Mouse (Mus musculus) forebrain, postnatal 0 days (tissue): Measurements from ENCODE around the gene Trpm4. TPM values are rescaled to one million over a fixed set of nuclear protein-coding genes. Genes with fewer than 3 reads are reported as not detected.
A peak's percentile ranks its signal among the peaks of the same experiment; 100 is the strongest.
"Not testable (repeated sequence)": the region's sequence is repeated elsewhere in the genome, so short reads cannot be mapped to it uniquely, and the experiment has no call there.

Source experiments
- ATAC-seq: fragments of 200-750 bp; cut with Nextera tagmentation; 2 replicates; pipeline ENCODE4 v1.8.0; 2017; ENCODE audit warnings: mild to moderate bottlenecking, moderate library complexity
- DNase-seq: peaks from one replicate; pipeline ENCODE4 v3.0.0-alpha.2; 2015
- H3K27ac ChIP-seq: fragments of 300-500 bp; sonication (generic); 2 replicates; pipeline ENCODE4 v1.5.1; 2014; ENCODE audit warnings: low read depth, mild to moderate bottlenecking, antibody characterized with exemption, low read length, moderate library complexity, mixed read lengths
- H3K27me3 ChIP-seq: fragments of 300-500 bp; sonication (generic); 2 replicates; pipeline ENCODE4 v1.6.1; 2014; ENCODE audit warnings: mild to moderate bottlenecking, low read length, mixed read lengths; ENCODE audit not compliant: insufficient read depth
- H3K36me3 ChIP-seq: fragments of 300-500 bp; sonication (generic); 2 replicates; pipeline ENCODE4 v1.6.1; 2014; ENCODE audit warnings: mild to moderate bottlenecking, moderate library complexity; ENCODE audit not compliant: insufficient read depth
- H3K4me1 ChIP-seq: fragments of 300-500 bp; sonication (generic); 2 replicates; pipeline ENCODE4 v1.6.1; 2014; ENCODE audit warnings: antibody characterized with exemption; ENCODE audit not compliant: insufficient read depth
- H3K4me2 ChIP-seq: fragments of 300-500 bp; sonication (generic); 2 replicates; pipeline ENCODE4 v1.6.1; 2014; ENCODE audit warnings: low read depth, mild to moderate bottlenecking, moderate library complexity
- H3K4me3 ChIP-seq: fragments of 300-500 bp; sonication (generic); 2 replicates; pipeline ENCODE4 v1.5.1; 2014; ENCODE audit warnings: low read depth, low read length, mixed read lengths
- H3K9ac ChIP-seq: fragments of 300-500 bp; sonication (generic); 2 replicates; pipeline ENCODE4 v1.6.1; 2014; ENCODE audit warnings: mild to moderate bottlenecking
- H3K9me3 ChIP-seq: fragments of 300-500 bp; sonication (generic); 2 replicates; pipeline ENCODE4 v1.6.1; 2016; ENCODE audit warnings: low read length
- CTCF ChIP-seq: sonication (generic); IDR thresholded peaks from 2 replicates; pipeline ENCODE4 v1.5.1; 2016; ENCODE audit warnings: antibody characterized with exemption, control low read depth, low read depth
- WGBS: fragments of 180-500 bp; shearing (Covaris S2); extraction: QIAGEN DNeasy Blood & Tissue Kit; methylation state at CpG from one replicate; pipeline ENCODE4 v1.1.7; 2014; 5-methylcytosine and 5-hydroxymethylcytosine counted together
- polyA plus RNA-seq: library from polyadenylated mRNA; unstranded; fragments of >200 nt; fragmentation: Nextera tagmentation; extraction: Ambion mirVana; gene quantifications from 2 replicates; pipeline ENCODE4 v1.2.1, GENCODE M21; 2015
- total RNA-seq: library from RNA; depleted of rRNA; stranded (reverse); fragments of >200 nt; gene quantifications from 2 replicates; pipeline ENCODE4 v1.2.3, GENCODE M21; 2014

The Trpm4 gene
- total and polyA plus RNA-seq, 2 experiments from 2014 or later: 9.4 to 17.1 TPM

DNA sequence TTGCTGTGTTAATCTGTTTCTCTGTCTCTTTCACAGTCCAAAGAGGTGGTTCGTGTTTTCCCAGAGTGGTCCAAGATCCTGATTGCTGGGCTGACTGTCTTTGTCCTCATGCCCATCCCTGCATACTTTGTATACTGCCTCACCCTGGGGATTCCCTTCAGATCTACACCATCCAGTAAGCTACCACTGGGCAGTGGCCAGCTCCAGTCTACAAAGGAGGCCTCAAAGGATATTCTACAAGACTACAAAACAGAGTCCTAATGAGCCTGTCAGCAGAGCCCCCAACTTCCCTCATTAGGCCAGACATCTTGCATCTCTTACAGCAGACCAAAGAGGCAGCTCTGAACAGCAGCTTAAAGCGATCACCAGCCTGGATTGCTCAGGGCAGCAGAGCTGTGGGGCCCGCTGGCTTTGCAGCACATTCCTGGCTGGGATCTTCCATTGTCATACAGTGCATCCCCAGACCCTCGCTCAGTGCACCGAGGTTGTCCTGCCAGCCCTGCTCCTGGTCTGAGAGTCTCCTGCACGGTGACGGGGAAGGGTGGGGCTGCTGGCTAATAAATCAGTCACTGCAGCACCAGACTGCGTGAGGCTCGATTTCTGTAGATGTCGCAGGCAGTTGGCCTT lies 60.7 kb downstream of the Trpm4 start:
- H3K4me2 ChIP-seq: no peak overlapping the region
- 0 out of 2 replicates have a peak, but pooled peaks have one; percentile 32 for ATAC-seq
- no peak overlapping the region for H3K9ac ChIP-seq
- no peaks in the 10 kb centered on the region for H3K4me1 ChIP-seq
- TF ChIP-seq CTCF: no peak
- H3K36me3 ChIP-seq: no peaks in the 10 kb centered on the region
- no peak overlapping the region for H3K4me3 ChIP-seq
- H3K27ac ChIP-seq: no peak overlapping the region
- 30% methylated on average over 10 of the region's 10 CpGs for WGBS
- H3K9me3 ChIP-seq: no peaks in the 10 kb centered on the region
- no peak for DNase-seq
- H3K27me3 ChIP-seq: no peaks in the 10 kb centered on the region

DNA sequence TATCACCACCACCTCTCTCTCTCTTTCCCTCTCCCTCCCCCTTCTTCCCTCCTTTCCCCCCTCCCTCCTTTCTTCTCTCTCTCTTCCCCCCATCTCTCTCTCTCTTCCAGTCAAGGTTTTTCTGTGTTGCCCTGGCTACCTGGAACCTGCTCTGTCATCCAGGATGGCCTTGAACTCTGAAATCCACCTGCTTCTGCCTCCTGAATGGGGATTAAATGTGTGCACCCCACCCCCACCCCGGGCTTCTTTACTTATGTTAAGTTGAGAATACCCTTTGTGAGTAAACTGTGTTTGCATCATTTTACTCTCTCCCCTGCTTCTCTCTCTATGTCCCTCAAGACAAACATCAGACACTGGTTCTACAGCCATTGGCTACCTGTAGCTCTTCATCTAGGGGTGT lies 68.1 kb downstream of the Trpm4 start:
- Histone ChIP-seq H3K27me3 (no peaks in the 10 kb centered on the region), H3K4me3 (no peak overlapping the region), H3K4me2 (no peak overlapping the region), H3K27ac (no peak overlapping the region), H3K4me1 (no peaks in the 10 kb centered on the region), H3K36me3 (no peaks in the 10 kb centered on the region), H3K9ac (no peak overlapping the region), H3K9me3 (no peaks in the 10 kb centered on the region)
- TF ChIP-seq CTCF: no peak
- WGBS: 81% methylated on average over 1 of the region's 1 CpGs
- DNase-seq (no peak), ATAC-seq (no peak)

DNA sequence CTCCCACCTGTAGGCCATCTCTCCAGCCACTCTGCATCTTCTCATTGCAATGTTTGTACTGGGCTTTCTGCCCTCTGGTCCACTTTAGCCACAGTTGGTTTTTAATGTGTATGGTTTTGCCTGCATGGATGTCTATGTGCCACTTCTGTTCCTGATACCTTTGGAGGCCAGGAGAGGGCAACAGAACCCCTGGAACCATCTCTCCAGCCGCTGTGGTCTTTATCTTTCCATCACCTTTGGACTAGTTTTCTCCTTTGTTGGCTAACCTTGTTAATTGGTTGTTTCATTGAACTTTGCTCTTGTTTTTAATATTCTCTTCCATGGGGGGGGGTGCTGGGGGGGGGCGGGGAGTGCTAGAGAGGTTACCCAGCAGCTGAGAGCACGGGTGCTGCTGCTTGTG lies 69.2 kb downstream of the Trpm4 start:
- TF ChIP-seq CTCF: no peak
- Histone ChIP-seq H3K9me3 (no peaks in the 10 kb centered on the region), H3K27ac (no peak overlapping the region), H3K36me3 (no peaks in the 10 kb centered on the region), H3K27me3 (no peaks in the 10 kb centered on the region), H3K4me3 (no peak overlapping the region), H3K4me2 (no peak overlapping the region), H3K4me1 (no peaks in the 10 kb centered on the region), H3K9ac (no peak overlapping the region)
- DNase-seq: no peak
- no peak for ATAC-seq
- 77% methylated on average over 3 of the region's 3 CpGs for WGBS

DNA sequence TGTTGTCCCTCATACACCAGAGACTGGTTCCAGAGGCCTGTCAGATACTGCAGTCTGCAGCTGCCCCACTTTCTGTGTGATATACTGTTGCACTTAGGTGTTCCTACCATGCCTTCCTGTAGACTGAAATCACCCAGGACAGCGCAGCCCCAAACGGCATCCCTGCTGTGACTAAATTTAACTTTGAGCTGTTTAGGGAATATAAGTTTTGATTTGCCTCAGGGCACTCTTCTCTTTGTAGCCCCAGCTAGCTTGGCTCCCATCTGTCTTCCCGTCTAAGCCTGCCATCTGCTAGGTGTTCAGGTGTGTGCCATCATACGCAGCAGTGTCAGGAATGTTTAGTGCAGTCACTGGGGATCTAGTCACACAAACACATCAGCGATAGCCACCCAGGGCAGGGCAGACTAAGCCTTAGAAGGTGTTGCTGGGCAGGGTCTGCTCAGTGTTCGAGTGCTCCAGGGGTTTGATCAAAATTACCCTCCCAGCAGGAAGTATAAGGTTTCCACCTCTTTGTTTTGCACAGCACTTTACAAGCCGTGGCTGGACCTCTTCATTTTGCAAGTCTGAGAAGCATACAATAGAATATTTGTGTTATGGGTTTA lies 70.5 kb downstream of the Trpm4 start:
- Histone ChIP-seq H3K4me2 (no peak overlapping the region), H3K4me3 (no peak overlapping the region), H3K9ac (no peak overlapping the region), H3K36me3 (no peaks in the 10 kb centered on the region), H3K27me3 (no peaks in the 10 kb centered on the region), H3K4me1 (no peaks in the 10 kb centered on the region), H3K27ac (no peak overlapping the region), H3K9me3 (no peaks in the 10 kb centered on the region)
- ATAC-seq (no peak; the same call in 1 of the 2 replicates), DNase-seq (no peak)
- TF ChIP-seq CTCF: no peak
- WGBS: 57% methylated on average over 7 of the region's 7 CpGs

DNA sequence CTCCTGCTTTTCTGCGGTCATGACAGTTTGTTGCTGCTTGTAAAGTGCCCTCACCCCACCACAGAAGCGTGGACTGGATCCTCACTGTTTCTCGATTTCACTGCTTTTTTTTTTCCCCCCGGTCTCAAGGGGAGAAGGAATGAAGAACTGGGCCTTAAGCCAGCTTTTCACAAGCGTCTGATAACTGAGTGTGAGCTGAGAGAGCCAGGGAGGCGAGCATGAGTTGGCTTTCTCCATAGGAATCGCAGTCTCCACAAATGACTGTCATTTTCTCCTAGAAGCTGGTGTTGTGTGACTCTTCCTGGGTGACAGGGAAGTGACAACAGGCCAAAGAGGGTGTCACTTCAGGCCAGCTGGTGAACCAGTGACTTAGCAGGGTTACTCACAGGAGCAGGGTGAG lies 71.3 kb downstream of the Trpm4 start:
- 42% methylated on average over 7 of the region's 7 CpGs for WGBS
- Histone ChIP-seq H3K27ac (no peak overlapping the region), H3K9ac (no peak overlapping the region), H3K4me2 (no peak overlapping the region), H3K4me3 (no peak overlapping the region), H3K36me3 (no peaks in the 10 kb centered on the region), H3K27me3 (no peaks in the 10 kb centered on the region), H3K4me1 (no peaks in the 10 kb centered on the region), H3K9me3 (no peaks in the 10 kb centered on the region)
- no peak for TF ChIP-seq CTCF
- no peak for ATAC-seq
- DNase-seq: no peak

DNA sequence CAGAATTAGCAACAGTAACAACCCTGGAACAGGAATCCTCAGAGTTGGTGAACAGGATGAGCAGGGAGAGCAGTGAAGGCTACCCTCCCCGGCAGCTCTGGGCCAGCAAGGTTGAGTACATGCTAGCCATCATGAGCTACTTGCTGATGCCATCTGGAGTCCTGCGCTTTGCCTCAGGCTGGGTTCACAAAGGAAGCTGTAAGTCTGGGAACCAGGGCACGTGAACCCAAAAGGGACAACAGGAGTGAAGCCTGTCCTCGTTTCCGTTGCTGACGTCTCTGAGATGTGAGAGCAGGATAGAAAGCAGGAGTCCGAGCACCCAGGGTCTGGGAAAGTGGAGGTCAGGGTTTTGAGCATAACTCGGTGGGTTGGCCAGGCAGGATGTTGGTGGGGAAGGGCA lies 74.3 kb downstream of the Trpm4 start:
- Histone ChIP-seq H3K36me3 (no peaks in the 10 kb centered on the region), H3K27ac (no peak overlapping the region), H3K4me1 (no peaks in the 10 kb centered on the region), H3K4me3 (no peak overlapping the region), H3K9ac (no peak overlapping the region), H3K4me2 (no peak overlapping the region), H3K9me3 (no peaks in the 10 kb centered on the region), H3K27me3 (no peaks in the 10 kb centered on the region)
- TF ChIP-seq CTCF: no peak
- ATAC-seq (no peak), DNase-seq (no peak)
- WGBS: 84% methylated on average over 8 of the region's 8 CpGs

DNA sequence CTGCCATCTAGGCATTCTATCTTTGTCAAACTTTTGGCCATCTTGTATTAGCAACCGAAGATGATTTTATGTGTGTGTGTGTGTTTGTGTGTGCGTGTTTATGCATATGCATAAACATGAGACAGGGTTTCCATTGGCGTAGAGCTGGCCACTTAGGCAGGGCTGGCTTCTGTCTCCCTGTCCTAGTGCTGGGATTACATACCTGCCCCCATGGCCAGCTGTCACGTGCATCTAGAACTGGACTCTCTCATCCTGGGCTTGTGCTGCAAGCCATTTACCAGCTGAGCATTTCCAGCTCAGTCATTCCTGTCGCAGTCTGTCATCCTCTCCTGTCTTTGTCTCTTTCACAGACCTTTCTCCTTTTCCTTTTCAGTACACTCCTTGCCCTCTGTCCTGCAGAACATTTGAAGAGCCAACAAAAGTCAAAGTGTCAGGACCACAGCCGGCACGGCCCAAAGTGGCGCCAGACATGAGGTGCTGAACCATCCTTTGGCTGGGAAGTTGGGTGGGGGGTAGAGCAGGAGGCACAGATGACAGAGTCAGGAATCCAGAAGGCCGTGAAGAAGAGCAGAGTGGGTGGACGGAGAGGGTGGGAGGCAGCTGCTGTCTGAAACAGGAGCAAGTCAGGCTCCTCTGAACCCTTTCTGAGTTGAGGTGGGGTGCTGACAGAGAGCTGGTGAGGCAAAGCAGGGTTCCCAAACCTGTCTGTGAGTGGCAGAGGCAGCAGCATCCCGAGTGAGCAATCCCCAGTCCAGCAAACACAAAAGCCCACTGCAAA lies 76.3 kb downstream of the Trpm4 start:
- Histone ChIP-seq H3K4me3 (no peak overlapping the region), H3K36me3 (no peaks in the 10 kb centered on the region), H3K27ac (no peak overlapping the region), H3K9ac (no peak overlapping the region), H3K9me3 (no peaks in the 10 kb centered on the region), H3K4me2 (no peak overlapping the region), H3K4me1 (no peaks in the 10 kb centered on the region), H3K27me3 (no peaks in the 10 kb centered on the region)
- no peak for ATAC-seq
- no peak for DNase-seq
- WGBS: 64% methylated on average over 11 of the region's 11 CpGs
- no peak for TF ChIP-seq CTCF

DNA sequence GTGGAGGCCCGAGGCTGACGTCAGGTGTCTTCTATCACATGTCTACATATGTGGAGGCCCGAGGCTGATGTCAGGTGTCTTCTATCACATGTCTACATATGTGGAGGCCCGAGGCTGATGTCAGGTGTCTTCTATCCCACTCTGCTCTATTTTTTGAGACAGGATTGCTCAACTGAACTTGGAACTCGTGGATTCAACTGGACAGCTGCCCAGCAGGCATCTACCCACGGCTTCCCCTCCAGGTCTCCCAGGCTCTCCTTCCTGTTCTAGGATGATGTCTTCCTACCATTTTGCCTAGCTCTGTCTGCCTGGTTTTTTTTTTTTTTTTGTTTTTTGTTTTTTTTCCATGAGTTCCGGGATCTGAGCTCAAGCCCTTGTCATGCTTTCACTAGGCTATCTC lies 77.8 kb downstream of the Trpm4 start:
- H3K27me3 ChIP-seq, H3K9ac ChIP-seq, ATAC-seq, H3K36me3 ChIP-seq, H3K4me3 ChIP-seq, H3K9me3 ChIP-seq, H3K4me1 ChIP-seq, H3K4me2 ChIP-seq, H3K27ac ChIP-seq, DNase-seq: not testable (repeated sequence)
- WGBS: 86% methylated on average over 5 of the region's 7 CpGs
